Mouse (Mus musculus): ENCODE measurements around the gene Grpel1. TPM values are rescaled to one million over a fixed set of nuclear protein-coding genes. Genes with fewer than 3 reads are reported as not detected.

Grpel1 gene
- total and polyA plus RNA-seq, 3 experiments = 29.8 to 64.3 (median 52.1) TPM

- no peak overlapping the region for H3K9ac ChIP-seq (ENCODE audit: low read depth, low read length)
- intact Hi-C loops (cut with DNase I) = no loop called here
- no peak overlapping the region for H3K4me3 ChIP-seq
- TF ChIP-seq CTCF (IDR thresholded peaks at IDR 0.05) (no peak), POLR2A (IDR thresholded peaks at IDR 0.05; ENCODE audit: insufficient read depth, low read depth, low read length) (no peak), EP300 (IDR thresholded peaks at IDR 0.05; ENCODE audit: insufficient read depth, low read depth, low read length) (no peak)
- DNase-seq = no peak
- H3K4me1 ChIP-seq (ENCODE audit: control insufficient read depth, insufficient read depth, low read length) = peaks cover 6% of the 10 kb centered on the region; the same call in 1 of the 2 replicates
- H3K79me2 ChIP-seq (replicated peaks; ENCODE audit: control insufficient read depth, insufficient read depth, low read length) = no peaks in the 10 kb centered on the region
- no peaks in the 10 kb centered on the region for H3K36me3 ChIP-seq (ENCODE audit: control insufficient read depth, insufficient read depth, low read length)
- 49% methylated on average over 6 of the region's 6 CpGs for WGBS
- no peak overlapping the region for H3K27ac ChIP-seq
- no peaks in the 10 kb centered on the region for H3K27me3 ChIP-seq (ENCODE audit: control insufficient read depth, insufficient read depth, low read length)
Measured at GRCm38 (mm10) chr5:36452821-36453220, 12.0 kb upstream of the Grpel1 start.

DNA sequence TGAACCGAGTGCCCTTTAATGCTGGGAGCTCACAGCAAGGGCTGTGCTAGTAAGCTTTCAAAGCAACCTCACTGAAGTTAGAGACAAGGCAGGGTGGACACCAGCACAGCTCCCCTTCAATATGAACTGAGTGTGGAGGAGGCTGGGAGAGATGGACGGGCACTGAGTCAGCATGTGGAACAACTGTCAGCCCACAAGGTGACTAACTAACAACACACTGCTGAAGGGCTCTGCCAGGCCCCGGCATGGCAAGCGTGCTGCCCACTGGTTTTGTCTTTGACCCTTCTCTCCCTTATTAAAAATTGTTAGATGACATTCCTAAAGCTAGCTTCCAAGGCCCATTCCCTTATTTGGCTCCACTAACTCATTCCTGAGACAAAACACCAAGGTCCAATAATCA is 7.1 kb upstream of the Grpel1 start:
- no peaks in the 10 kb centered on the region for H3K27me3 ChIP-seq (ENCODE audit: control insufficient read depth, insufficient read depth, low read length)
- H3K36me3 ChIP-seq (ENCODE audit: control insufficient read depth, insufficient read depth, low read length) = no peaks in the 10 kb centered on the region
- intact Hi-C loops (cut with DNase I) = no loop called here

DNA sequence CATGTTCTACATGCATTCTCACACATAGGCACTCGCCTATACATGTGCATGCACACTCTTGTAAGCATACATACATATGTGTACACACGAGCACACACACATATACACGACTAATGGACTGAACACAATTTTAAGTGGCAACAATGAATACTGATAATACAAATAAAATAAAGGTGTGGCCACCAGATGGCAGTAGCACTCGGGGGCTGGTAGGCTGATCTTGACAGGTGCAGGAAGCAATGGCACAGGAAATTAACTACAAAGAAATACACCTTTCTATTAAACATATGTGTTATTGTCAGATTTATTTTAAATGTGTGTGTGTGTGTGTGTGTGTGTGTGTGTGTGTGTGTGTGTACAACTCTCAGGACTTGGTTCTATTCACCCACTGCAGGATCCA is 5.9 kb upstream of the Grpel1 start:
- DNase-seq = no peak
- Histone ChIP-seq H3K4me1 (ENCODE audit: control insufficient read depth, insufficient read depth, low read length) (no peaks in the 10 kb centered on the region), H3K36me3 (ENCODE audit: control insufficient read depth, insufficient read depth, low read length) (no peaks in the 10 kb centered on the region), H3K9ac (ENCODE audit: low read depth, low read length) (no peak overlapping the region), H3K79me2 (replicated peaks; ENCODE audit: control insufficient read depth, insufficient read depth, low read length) (no peaks in the 10 kb centered on the region), H3K27me3 (ENCODE audit: control insufficient read depth, insufficient read depth, low read length) (no peaks in the 10 kb centered on the region), H3K27ac (no peak overlapping the region), H3K4me3 (no peak overlapping the region)
- TF ChIP-seq CTCF (IDR thresholded peaks at IDR 0.05) = peak; percentile 76
- TF ChIP-seq EP300 (IDR thresholded peaks at IDR 0.05; ENCODE audit: insufficient read depth, low read depth, low read length) = no peak
- TF ChIP-seq POLR2A (IDR thresholded peaks at IDR 0.05; ENCODE audit: insufficient read depth, low read depth, low read length) = no peak
- 7% methylated on average over 4 of the region's 4 CpGs for WGBS
- intact Hi-C loops (cut with DNase I) = no loop called here

More for the DNA sequence above, 7.1 kb upstream of the Grpel1 start:
- Histone ChIP-seq H3K9ac (ENCODE audit: low read depth, low read length) (no peak overlapping the region), H3K4me1 (ENCODE audit: control insufficient read depth, insufficient read depth, low read length) (no peaks in the 10 kb centered on the region), H3K4me3 (no peak overlapping the region), H3K79me2 (replicated peaks; ENCODE audit: control insufficient read depth, insufficient read depth, low read length) (no peaks in the 10 kb centered on the region), H3K27ac (no peak overlapping the region)
- TF ChIP-seq POLR2A (IDR thresholded peaks at IDR 0.05; ENCODE audit: insufficient read depth, low read depth, low read length) (no peak), EP300 (IDR thresholded peaks at IDR 0.05; ENCODE audit: insufficient read depth, low read depth, low read length) (no peak), CTCF (IDR thresholded peaks at IDR 0.05) (no peak)
- WGBS = 86% methylated on average over 4 of the region's 4 CpGs
- no peak for DNase-seq

- WGBS = 82% methylated on average over 2 of the region's 2 CpGs
- no peak for DNase-seq
- Histone ChIP-seq H3K27me3 (ENCODE audit: control insufficient read depth, insufficient read depth, low read length) (no peaks in the 10 kb centered on the region), H3K79me2 (replicated peaks; ENCODE audit: control insufficient read depth, insufficient read depth, low read length) (peaks cover 2% of the 10 kb centered on the region), H3K9ac (ENCODE audit: low read depth, low read length) (no peak overlapping the region), H3K36me3 (ENCODE audit: control insufficient read depth, insufficient read depth, low read length) (no peaks in the 10 kb centered on the region), H3K4me3 (no peak overlapping the region), H3K27ac (no peak overlapping the region), H3K4me1 (ENCODE audit: control insufficient read depth, insufficient read depth, low read length) (peaks cover 3% of the 10 kb centered on the region)
- intact Hi-C loops (cut with DNase I) = loop anchor here (5.0 kb wide), 2 partner anchors 77 to 122 kb away; no protein-coding TSS in a partner anchor
- TF ChIP-seq CTCF (IDR thresholded peaks at IDR 0.05) (no peak), EP300 (IDR thresholded peaks at IDR 0.05; ENCODE audit: insufficient read depth, low read depth, low read length) (no peak), POLR2A (IDR thresholded peaks at IDR 0.05; ENCODE audit: insufficient read depth, low read depth, low read length) (no peak)
Measured at GRCm38 (mm10) chr5:36460712-36461111, 4.1 kb upstream of the Grpel1 start.

DNA sequence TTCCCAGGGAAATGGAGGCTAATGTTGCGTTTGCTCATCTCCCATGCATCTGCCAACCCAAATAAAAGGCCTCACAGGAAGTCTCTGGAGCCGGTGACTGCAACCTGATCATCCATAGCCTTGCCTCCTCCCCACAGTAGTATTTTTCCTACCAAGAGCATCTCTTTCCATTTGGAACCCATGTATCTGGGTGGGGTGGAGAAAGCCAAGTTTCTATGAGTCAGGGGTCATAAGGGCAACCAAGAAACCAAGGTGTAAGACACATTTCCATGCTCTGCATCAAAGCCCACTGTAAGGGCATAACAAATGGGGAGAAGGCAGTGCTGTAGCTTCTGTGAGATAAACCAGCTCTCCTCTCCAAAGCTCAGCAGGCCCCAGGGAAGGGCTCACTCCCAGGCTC is 3.6 kb upstream of the Grpel1 start:
- TF ChIP-seq POLR2A (IDR thresholded peaks at IDR 0.05; ENCODE audit: insufficient read depth, low read depth, low read length) (no peak), CTCF (IDR thresholded peaks at IDR 0.05) (no peak), EP300 (IDR thresholded peaks at IDR 0.05; ENCODE audit: insufficient read depth, low read depth, low read length) (no peak)
- H3K4me1 ChIP-seq (ENCODE audit: control insufficient read depth, insufficient read depth, low read length) = peaks cover 3% of the 10 kb centered on the region
- H3K36me3 ChIP-seq (ENCODE audit: control insufficient read depth, insufficient read depth, low read length) = no peaks in the 10 kb centered on the region
- H3K4me3 ChIP-seq = no peak overlapping the region
- no peak for DNase-seq
- H3K79me2 ChIP-seq (replicated peaks; ENCODE audit: control insufficient read depth, insufficient read depth, low read length) = peaks cover 2% of the 10 kb centered on the region
- intact Hi-C loops (cut with DNase I) = loop anchor here (5.0 kb wide), 2 partner anchors 76 to 121 kb away; no protein-coding TSS in a partner anchor
- H3K27me3 ChIP-seq (ENCODE audit: control insufficient read depth, insufficient read depth, low read length) = no peaks in the 10 kb centered on the region
- 43% methylated on average over 2 of the region's 2 CpGs for WGBS
- H3K9ac ChIP-seq (ENCODE audit: low read depth, low read length) = no peak overlapping the region
- no peak overlapping the region for H3K27ac ChIP-seq

DNA sequence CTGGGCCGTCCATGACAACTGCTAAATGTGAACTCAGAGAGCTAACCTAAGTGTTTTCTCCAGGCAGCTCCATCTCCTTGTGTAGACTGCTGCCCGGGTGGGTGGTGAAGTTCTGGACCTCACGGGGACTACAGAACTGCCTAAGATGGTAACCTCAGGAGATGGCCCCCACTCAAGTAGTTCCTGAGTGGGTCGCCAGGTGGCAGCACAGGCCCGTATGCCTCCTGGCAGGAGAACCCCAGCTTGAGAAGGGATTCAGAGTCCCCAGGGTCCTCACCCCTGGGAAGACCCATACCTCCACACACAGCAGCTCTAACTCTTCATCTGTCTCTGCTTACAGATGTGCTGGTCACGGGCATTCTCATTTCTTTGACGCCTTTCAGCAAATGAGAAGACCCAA is 2.0 kb upstream of the Grpel1 start:
- Histone ChIP-seq H3K27me3 (ENCODE audit: control insufficient read depth, insufficient read depth, low read length) (no peaks in the 10 kb centered on the region), H3K9ac (ENCODE audit: low read depth, low read length) (no peak overlapping the region), H3K36me3 (ENCODE audit: control insufficient read depth, insufficient read depth, low read length) (no peaks in the 10 kb centered on the region), H3K4me3 (no peak overlapping the region), H3K27ac (no peak overlapping the region), H3K79me2 (replicated peaks; ENCODE audit: control insufficient read depth, insufficient read depth, low read length) (peaks cover 2% of the 10 kb centered on the region), H3K4me1 (ENCODE audit: control insufficient read depth, insufficient read depth, low read length) (peaks cover 3% of the 10 kb centered on the region)
- peak; percentile 77 to 89 for DNase-seq
- 18% methylated on average over 7 of the region's 7 CpGs for WGBS
- intact Hi-C loops (cut with DNase I) = loop anchor here (1.0 to 5.0 kb wide), 3 partner anchors 74 to 279 kb away; no protein-coding TSS in a partner anchor
- TF ChIP-seq EP300 (IDR thresholded peaks at IDR 0.05; ENCODE audit: insufficient read depth, low read depth, low read length) (peak; percentile 75; the same call in 1 of the 2 replicates), POLR2A (IDR thresholded peaks at IDR 0.05; ENCODE audit: insufficient read depth, low read depth, low read length) (no peak), CTCF (IDR thresholded peaks at IDR 0.05) (peak; percentile 99; the same call in 1 of the 2 replicates)
